Mouse (Mus musculus): ENCODE results near the gene Il1rl1.

The Il1rl1 gene

DNA sequence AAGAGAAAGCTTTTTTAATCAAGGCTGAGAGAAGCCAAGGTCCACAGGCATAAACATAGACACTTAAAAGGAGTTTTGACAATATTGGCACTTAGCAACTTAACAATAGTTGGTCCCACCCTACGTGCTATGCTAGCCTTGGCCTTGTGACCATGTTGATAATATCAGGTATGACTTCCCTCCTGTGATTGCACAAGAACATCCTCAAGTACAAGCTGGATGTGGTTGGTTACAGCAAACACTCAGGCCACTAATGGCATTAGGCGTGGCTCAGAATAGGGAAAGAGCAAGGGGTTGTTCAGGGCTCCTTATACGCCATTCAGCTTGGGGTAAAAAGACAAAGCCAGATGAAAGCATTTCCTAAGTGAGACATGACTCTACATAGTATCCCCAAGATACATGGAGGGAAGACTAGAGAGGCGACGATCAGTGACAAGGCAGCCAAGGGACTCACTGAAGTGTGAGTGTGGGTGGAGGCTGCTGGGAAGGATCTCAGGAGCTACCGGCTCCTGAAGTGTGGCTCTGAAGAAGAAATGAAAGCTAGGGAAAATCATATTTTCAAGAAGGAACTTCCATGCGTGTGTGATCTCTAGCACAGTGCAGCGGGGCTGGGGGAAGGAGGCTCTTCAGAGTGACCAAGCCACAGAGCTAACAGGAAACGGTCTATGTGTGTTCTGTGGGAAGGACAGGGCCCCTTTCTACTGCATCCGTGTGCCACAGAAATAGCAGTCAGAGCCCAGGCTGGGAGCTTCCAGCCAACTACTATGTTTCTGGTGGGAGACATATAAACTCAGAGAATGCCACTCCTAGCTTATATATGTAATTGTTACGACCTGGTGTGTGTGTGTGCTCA, 72.4 kb downstream of the Il1rl1 start:
- in situ Hi-C loops (cut with MboI; ENCODE audit: low pct_unique_long_range_greater_than_20kb in 1 of 2, low sequenced_read_pairs in 2 of 2, unreplicated experiment in 1 of 2) = no loop called here

DNA sequence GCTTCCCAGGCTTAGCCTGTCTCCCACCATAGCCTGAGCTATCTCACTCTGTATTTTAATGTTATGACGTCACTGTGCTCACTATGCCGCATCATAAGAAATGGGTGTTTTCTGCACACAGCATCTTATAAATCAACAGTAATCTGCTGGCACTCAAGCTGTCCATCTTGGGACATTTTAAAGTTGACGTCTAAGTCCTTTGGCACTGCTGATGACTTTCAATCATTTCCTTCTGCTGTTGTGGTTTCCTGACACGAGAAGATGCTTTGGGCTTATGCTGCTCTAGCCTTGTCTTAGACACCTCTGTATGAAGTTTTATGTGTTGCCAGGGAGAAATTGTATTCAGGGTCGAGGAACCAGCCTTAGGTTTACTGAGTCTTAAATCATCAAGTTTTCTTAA, 75.2 kb downstream of the Il1rl1 start:
- in situ Hi-C loops (cut with MboI; ENCODE audit: low pct_unique_long_range_greater_than_20kb in 1 of 2, low sequenced_read_pairs in 2 of 2, unreplicated experiment in 1 of 2) = no loop called here

Measured in mouse embryonic stem cell (cell line).